Mouse (Mus musculus) embryonic fibroblast, embryonic 13.5 days (primary cell): ENCODE results near the gene Xk.
"Not testable (repeated sequence)": the region's sequence is repeated elsewhere in the genome, so short reads cannot be mapped to it uniquely, and the experiment has no call there.

Experiments used
- CTCF ChIP-seq: IDR thresholded peaks from 2 replicates; pipeline ENCODE4 v1.5.1; 2011; ENCODE audit warnings: mild to moderate bottlenecking, control low read depth, low read length, moderate library complexity, borderline replicate concordance; ENCODE audit not compliant: insufficient read depth
- POLR2A ChIP-seq: IDR thresholded peaks from 2 replicates; pipeline ENCODE4 v1.6.1; 2011; ENCODE audit warnings: low read depth, mild to moderate bottlenecking, control low read depth, low read length, moderate library complexity

DNA sequence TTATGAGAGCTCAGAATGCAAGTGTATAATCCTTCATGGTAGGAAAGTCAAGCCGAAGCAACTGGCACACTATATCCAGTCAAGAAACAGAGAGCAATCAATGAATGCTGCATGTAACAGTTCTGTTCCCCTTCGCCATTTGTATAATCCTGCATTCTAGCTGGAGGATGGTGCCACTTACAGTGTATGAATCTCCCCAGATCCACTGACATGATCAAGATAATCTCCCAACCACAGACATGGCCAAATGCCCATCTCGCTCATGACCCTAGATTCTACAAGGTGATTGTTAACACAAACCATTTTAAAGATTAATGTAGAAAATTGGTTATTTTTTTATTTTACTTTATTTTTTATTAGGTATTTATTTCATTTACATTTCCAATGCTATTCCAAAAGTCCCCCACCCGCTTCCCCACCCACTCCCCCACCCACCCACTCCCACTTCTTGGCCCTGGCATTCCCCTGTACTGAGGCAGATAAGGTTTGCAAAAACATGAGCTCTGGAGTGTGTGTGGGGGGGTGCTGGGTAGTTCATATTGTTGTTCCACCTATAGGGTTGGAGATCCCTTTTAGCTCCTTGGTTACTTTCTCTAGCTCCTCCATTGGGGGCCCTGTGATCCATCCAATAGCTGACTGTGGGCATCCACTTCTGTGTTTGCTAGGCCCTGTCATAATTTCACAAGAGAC lies 20.7 kb downstream of the Xk start:
- not testable (repeated sequence) for TF ChIP-seq POLR2A, CTCF
